Mouse (Mus musculus): ENCODE measurements around the gene Cage1. TPM values are rescaled to one million over a fixed set of nuclear protein-coding genes. Genes with fewer than 3 reads are reported as not detected.

Cage1 gene
- not detected in 2 replicates for polyA plus RNA-seq (2012; ENCODE audit: insufficient read depth, low replicate concordance)

DNA sequence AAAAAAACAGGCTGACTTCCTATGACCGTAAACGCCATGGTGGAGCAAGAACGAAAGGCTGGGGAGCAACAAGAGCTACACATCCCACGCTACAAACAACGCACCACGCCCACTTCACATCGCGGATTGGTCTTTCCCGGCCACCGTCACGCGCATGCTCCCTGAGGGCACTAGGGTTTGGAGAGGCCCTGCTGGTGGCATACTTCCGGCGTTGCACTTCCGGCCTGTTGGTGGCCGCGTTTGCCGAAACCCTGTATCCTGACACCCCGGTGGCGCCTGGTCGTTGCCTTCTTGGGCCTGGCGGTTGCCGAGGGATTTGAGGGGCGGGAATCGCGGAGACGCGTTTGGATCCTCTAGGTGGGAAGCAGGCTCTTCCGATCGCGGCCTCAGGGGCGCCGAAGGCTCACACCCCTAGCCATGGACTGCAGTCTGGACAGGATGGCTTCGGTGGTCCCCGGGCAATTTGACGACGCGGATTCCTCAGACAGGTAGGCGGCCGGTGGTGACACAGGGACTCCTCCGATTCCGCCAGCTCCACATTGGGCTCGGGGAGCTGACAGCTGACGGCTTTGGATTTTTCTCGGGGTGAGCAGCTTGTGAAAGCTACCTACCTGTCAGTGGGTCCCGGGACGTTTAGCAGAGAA is at the start of gene Cage1:
Gene Cage1, minus strand, starts transcription at position 26 of the 644 bp plus-strand sequence.
- peak within 1 kb of the TSS; percentile 96 for H3K4me3 ChIP-seq (replicated peaks)
- H3K36me3 ChIP-seq (replicated peaks; ENCODE audit: low read length) = peaks cover 33% of the 10 kb centered on the region
- no peak for TF ChIP-seq GATA1 (IDR thresholded peaks at IDR 0.05; ENCODE audit: borderline replicate concordance, low read length)
- TF ChIP-seq FLI1 (IDR thresholded peaks at IDR 0.05; ENCODE audit: low read length) = peak; percentile 95
- no peaks in the 10 kb centered on the region for H3K9me3 ChIP-seq
- no peaks in the 10 kb centered on the region for H3K27me3 ChIP-seq (replicated peaks)
- H3K4me1 ChIP-seq = peaks cover 49% of the 10 kb centered on the region

DNA sequence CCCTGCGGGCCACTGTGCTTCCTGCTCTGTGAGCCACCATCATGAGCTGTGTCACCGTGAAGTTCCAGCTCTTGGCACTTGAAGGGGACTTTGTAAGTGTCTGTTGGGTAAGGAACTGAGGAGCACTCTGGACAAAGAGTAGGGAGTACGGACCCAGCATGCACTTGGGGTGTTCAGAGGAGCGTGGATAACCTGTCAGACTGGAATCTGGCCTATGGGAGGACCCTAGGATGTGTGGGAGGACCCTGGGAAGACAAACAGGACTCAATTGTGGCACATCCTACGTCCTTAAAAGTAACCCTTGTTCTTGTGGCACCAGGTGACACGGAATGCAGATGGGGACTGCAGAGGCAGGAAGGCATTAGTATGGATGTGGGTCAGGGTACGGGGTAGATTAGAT is 44.3 kb upstream of the Cage1 start:
- peaks cover 23% of the 10 kb centered on the region for H3K4me1 ChIP-seq
- TF ChIP-seq GATA1 (IDR thresholded peaks at IDR 0.05; ENCODE audit: borderline replicate concordance, low read length) (no peak), FLI1 (IDR thresholded peaks at IDR 0.05; ENCODE audit: low read length) (no peak)
- no peaks in the 10 kb centered on the region for H3K9me3 ChIP-seq
- peaks cover 16% of the 10 kb centered on the region for H3K27me3 ChIP-seq (replicated peaks)
- no peaks in the 10 kb centered on the region for H3K36me3 ChIP-seq (replicated peaks; ENCODE audit: low read length)
- H3K4me3 ChIP-seq (replicated peaks) = no peak overlapping the region

DNA sequence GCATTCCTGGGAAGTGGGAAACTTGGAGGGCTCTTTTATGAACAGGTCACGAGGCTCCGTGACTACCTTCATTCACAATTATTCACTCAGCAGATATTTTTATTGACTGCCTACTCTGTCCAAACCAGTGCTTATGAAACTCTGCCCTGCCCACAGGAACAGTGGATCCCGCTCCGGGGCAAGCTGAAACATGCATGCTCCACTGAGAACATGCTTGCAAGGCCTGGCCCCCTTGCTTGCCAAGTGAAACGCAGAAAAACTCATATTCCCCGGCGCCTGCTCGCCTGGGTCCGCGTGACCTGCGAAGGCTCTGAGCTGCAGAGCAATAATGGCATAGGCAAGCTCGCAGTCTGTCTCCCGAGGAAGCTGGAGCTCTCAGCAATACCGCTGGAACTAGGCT is 43.9 kb upstream of the Cage1 start:
- H3K9me3 ChIP-seq = no peaks in the 10 kb centered on the region
- TF ChIP-seq FLI1 (IDR thresholded peaks at IDR 0.05; ENCODE audit: low read length) (no peak), GATA1 (IDR thresholded peaks at IDR 0.05; ENCODE audit: borderline replicate concordance, low read length) (no peak)
- peaks cover 16% of the 10 kb centered on the region for H3K27me3 ChIP-seq (replicated peaks)
- no peaks in the 10 kb centered on the region for H3K36me3 ChIP-seq (replicated peaks; ENCODE audit: low read length)
- H3K4me3 ChIP-seq (replicated peaks) = no peak overlapping the region
- H3K4me1 ChIP-seq = peaks cover 23% of the 10 kb centered on the region

DNA sequence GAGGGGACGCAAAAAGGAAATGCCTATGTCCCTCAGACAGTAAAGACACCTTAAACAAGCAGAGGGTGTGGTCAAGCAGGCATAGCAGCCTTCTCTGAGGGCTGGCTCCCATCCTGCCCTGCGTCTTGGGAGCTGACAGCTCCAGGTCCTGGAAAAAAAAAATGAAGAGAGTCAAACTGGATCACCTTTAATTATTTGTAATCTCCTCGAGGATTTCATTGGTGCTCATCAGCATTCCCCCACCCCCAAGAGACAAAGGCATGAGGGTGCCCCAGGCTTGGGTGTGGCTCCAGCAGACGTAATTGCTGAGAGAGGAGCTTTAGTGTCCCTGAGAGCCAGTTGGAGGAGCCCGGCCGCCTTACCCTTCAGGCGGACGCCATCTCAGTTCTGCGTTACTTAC is 43.1 kb upstream of the Cage1 start:
- Histone ChIP-seq H3K27me3 (replicated peaks) (peaks cover 18% of the 10 kb centered on the region), H3K4me3 (replicated peaks) (no peak overlapping the region), H3K36me3 (replicated peaks; ENCODE audit: low read length) (no peaks in the 10 kb centered on the region), H3K4me1 (peaks cover 23% of the 10 kb centered on the region), H3K9me3 (no peaks in the 10 kb centered on the region)
- TF ChIP-seq FLI1 (IDR thresholded peaks at IDR 0.05; ENCODE audit: low read length) (no peak), GATA1 (IDR thresholded peaks at IDR 0.05; ENCODE audit: borderline replicate concordance, low read length) (no peak)

DNA sequence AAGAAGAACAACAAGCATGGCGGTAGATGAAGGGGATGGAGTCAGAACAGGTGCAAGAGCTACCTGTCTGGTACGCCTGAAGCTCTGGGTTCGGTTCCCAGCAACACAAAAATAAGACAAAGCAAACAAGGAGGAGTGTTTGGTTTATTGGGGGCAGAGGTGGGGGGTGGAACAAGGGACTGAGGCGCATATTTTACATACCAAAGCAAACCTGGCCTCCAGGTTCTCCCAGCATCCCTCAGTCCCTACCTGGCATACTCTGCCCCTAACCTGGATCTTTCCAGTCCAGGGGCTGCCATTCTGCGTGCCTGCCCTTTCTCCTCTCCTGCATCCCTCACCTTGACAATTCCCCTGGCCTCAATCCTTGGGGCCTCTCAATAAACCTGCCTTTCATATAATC is 42.5 kb upstream of the Cage1 start:
- Histone ChIP-seq H3K27me3 (replicated peaks) (peaks cover 20% of the 10 kb centered on the region), H3K36me3 (replicated peaks; ENCODE audit: low read length) (no peaks in the 10 kb centered on the region), H3K4me3 (replicated peaks) (no peak overlapping the region), H3K9me3 (no peaks in the 10 kb centered on the region), H3K4me1 (peaks cover 27% of the 10 kb centered on the region)
- TF ChIP-seq GATA1 (IDR thresholded peaks at IDR 0.05; ENCODE audit: borderline replicate concordance, low read length) = no peak
- TF ChIP-seq FLI1 (IDR thresholded peaks at IDR 0.05; ENCODE audit: low read length) = no peak

DNA sequence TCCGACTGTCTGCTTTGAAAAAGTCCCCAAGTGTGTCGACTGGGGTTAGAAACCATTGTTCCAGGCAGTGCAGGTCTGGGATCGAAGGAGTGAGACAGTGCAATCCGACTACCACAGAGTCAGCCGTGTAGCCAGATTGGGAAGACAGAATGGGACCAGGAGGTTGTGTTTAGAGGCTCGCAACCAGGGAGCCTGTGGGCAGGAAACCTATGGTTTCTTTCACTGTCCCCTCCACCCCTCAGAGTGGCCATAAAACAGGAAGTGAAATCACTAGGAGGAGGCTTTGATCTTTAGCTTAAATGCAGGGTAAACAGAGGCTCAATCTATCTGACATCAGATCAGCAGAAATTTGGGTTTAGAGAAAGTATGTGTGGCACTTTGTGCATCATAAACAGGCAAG is 42.0 kb upstream of the Cage1 start:
- no peaks in the 10 kb centered on the region for H3K36me3 ChIP-seq (replicated peaks; ENCODE audit: low read length)
- peaks cover 22% of the 10 kb centered on the region for H3K27me3 ChIP-seq (replicated peaks)
- peaks cover 32% of the 10 kb centered on the region for H3K4me1 ChIP-seq
- no peak overlapping the region for H3K4me3 ChIP-seq (replicated peaks)
- no peaks in the 10 kb centered on the region for H3K9me3 ChIP-seq
- TF ChIP-seq GATA1 (IDR thresholded peaks at IDR 0.05; ENCODE audit: borderline replicate concordance, low read length) (no peak), FLI1 (IDR thresholded peaks at IDR 0.05; ENCODE audit: low read length) (no peak)

DNA sequence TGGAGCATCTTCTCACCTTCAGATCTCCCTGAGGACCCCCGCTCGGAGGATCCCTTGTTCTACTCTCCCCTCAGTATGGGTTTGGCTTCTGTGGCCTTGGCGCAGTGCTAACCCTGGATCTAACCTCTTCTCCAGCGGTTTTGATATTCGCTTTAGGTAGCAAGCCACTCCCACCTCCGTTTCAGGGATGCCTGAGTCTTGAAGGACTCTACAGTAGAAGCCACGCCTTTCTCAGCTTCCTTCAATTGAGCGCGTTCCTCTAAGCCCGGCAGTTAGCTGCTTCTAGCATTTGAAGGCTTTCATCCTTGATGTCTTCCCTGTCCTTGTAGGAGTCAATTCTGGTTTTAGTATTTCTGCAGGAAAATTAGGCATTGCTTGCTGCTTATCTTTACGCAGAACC is 40.2 kb upstream of the Cage1 start:
- Histone ChIP-seq H3K4me1 (peaks cover 29% of the 10 kb centered on the region), H3K27me3 (replicated peaks) (peaks cover 22% of the 10 kb centered on the region), H3K36me3 (replicated peaks; ENCODE audit: low read length) (no peaks in the 10 kb centered on the region), H3K9me3 (no peaks in the 10 kb centered on the region), H3K4me3 (replicated peaks) (no peak overlapping the region)
- TF ChIP-seq GATA1 (IDR thresholded peaks at IDR 0.05; ENCODE audit: borderline replicate concordance, low read length) = no peak
- no peak for TF ChIP-seq FLI1 (IDR thresholded peaks at IDR 0.05; ENCODE audit: low read length)

DNA sequence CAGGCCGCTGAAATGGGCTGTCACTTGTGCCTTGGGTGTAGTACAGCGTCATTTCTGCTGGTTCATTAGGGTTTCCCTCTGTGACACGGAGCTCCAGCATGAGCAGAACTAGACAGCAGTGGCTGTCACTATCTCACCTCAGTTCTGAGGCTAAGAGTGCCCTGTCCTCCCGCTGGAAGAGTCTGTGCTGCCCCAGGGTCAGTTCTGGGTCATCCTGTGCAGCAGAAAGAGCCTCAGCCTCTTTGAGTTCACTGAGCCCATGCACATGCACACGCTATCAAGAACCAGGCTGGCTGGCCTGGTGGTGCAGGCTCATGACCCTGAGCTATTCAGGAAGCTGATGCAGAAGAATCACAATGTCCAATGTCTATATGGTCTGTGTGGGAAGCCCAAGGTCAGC is 37.5 kb upstream of the Cage1 start:
- TF ChIP-seq GATA1 (IDR thresholded peaks at IDR 0.05; ENCODE audit: borderline replicate concordance, low read length) (no peak), FLI1 (IDR thresholded peaks at IDR 0.05; ENCODE audit: low read length) (no peak)
- H3K27me3 ChIP-seq (replicated peaks) = peaks cover 12% of the 10 kb centered on the region
- H3K4me1 ChIP-seq = peaks cover 50% of the 10 kb centered on the region
- no peaks in the 10 kb centered on the region for H3K36me3 ChIP-seq (replicated peaks; ENCODE audit: low read length)
- no peaks in the 10 kb centered on the region for H3K9me3 ChIP-seq
- no peak overlapping the region for H3K4me3 ChIP-seq (replicated peaks)

DNA sequence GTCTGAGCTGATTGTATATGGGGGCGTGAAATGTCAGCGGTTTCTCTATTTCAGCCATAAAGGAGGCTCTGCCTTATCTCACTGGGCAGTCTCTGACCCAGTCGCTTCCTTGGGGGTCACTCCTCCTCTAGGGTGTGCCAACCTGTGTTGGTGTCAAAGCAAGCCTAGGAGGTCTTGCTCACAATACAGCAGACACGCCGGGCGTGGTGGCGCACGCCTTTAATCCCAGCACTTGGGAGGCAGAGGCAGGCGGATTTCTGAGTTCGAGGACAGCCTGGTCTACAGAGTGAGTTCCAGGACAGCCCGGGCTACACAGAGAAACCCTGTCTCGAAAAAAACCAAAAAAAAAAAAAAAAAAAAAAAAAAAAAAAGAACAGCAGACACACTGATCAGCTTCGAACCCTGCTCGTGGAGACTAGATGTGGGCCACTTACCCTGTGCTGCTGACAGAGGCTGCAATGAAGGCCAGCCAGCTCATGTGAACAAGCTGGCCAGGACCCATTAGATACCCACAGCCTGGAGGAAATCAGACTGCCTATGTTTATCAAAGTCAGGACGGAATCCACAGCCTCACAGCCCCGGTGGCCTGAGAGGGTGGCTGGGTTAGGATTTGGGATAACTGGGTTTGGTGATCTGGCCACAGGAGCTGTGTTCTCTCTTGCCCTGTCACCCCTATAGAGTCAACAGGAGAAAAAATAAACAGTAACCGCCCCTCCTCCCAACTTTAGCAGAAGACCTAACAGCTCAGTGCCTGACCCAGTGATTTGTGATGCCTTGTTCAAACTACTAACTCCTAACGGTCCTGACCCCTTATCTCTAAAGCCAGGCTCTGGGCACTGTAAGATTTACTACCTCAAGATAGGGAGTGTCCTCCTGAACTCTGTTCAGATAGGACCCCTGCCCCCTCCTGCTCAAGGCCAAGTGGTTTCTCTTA is 36.8 kb upstream of the Cage1 start:
- Histone ChIP-seq H3K27me3 (replicated peaks) (peaks cover 7% of the 10 kb centered on the region), H3K36me3 (replicated peaks; ENCODE audit: low read length) (no peaks in the 10 kb centered on the region), H3K4me3 (replicated peaks) (no peak overlapping the region), H3K9me3 (no peaks in the 10 kb centered on the region), H3K4me1 (peaks cover 46% of the 10 kb centered on the region)
- TF ChIP-seq FLI1 (IDR thresholded peaks at IDR 0.05; ENCODE audit: low read length) = no peak
- TF ChIP-seq GATA1 (IDR thresholded peaks at IDR 0.05; ENCODE audit: borderline replicate concordance, low read length) = no peak

DNA sequence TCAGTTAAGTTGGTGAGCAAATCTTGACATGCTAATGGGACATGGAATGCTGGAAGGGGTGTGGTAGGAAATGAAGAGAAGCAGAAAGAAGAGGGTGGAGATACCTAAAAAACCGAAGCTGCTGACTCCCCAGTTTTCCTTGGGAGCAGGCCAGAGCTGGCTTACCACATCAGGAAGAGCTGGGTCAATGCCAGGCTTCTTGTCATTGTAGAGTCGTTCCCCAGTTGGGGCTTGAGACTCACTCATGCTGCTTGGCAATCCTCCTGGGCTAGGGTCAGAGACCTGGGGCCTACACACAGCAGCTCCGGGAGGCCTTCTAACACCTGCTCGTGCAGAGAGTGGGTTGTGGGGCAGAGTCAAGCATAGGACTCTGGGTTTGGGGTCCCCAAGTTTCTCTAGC is 34.1 kb upstream of the Cage1 start:
- Histone ChIP-seq H3K4me1 (peaks cover 39% of the 10 kb centered on the region), H3K4me3 (replicated peaks) (no peak overlapping the region), H3K9me3 (no peaks in the 10 kb centered on the region), H3K27me3 (replicated peaks) (peaks cover 6% of the 10 kb centered on the region), H3K36me3 (replicated peaks; ENCODE audit: low read length) (peaks cover 5% of the 10 kb centered on the region)
- TF ChIP-seq GATA1 (IDR thresholded peaks at IDR 0.05; ENCODE audit: borderline replicate concordance, low read length) (no peak), FLI1 (IDR thresholded peaks at IDR 0.05; ENCODE audit: low read length) (no peak)
